Mouse (Mus musculus): ENCODE data around the gene Hoxa11. TPM values are rescaled to one million over a fixed set of nuclear protein-coding genes. Genes with fewer than 3 reads are reported as not detected.

Gene Hoxa11
- polyA plus RNA-seq, 1 experiment from 2014 or later, result not detected

GRCm38 (mm10) chr6:52275563-52276280 is 30.1 kb upstream of the Hoxa11 start:
- ATAC-seq (ENCODE audit: low FRiP score, low TSS enrichment), result no peak
- Histone ChIP-seq H3K27me3 (ENCODE audit: control insufficient read depth, insufficient read depth, low read length) (peaks cover 84% of the 10 kb centered on the region), H3K9ac (replicated peaks; ENCODE audit: low read length) (no peak overlapping the region), H3K4me1 (ENCODE audit: control insufficient read depth, insufficient read depth, low read length) (no peaks in the 10 kb centered on the region), H3K27ac (replicated peaks; ENCODE audit: low read depth, low read length) (no peak overlapping the region), H3K4me2 (ENCODE audit: low read length) (no peak overlapping the region), H3K9me3 (ENCODE audit: control insufficient read depth, low read length) (no peaks in the 10 kb centered on the region), H3K4me3 (replicated peaks; ENCODE audit: low read depth, low read length) (no peak overlapping the region), H3K36me3 (ENCODE audit: control insufficient read depth, insufficient read depth, low read length) (no peaks in the 10 kb centered on the region)
- no peak for DNase-seq
- WGBS, result 5% methylated on average over 8 of the region's 8 CpGs

DNA sequence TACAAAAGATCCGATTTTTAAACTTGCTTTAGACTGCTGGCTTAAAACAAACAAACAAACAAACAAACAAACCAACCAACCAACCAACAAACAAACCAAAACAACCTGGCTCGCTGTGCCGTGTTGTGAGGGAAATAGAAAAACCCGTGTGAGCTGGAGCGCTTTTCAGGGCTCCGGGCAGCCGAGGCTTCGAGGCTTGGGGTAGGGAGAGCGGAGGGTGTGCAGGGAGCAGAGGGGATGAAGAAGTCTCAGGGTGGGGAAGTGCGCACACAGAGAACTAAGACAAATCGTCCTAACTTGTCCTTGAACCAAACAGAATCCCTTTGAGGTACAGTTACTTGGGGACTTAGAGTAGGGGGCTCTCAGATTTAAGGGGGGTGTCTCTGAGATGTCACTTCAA is 29.0 kb upstream of the Hoxa11 start:
- Histone ChIP-seq H3K9me3 (ENCODE audit: control insufficient read depth, low read length) (no peaks in the 10 kb centered on the region), H3K4me3 (replicated peaks; ENCODE audit: low read depth, low read length) (no peak overlapping the region), H3K4me2 (ENCODE audit: low read length) (no peak overlapping the region), H3K27ac (replicated peaks; ENCODE audit: low read depth, low read length) (no peak overlapping the region), H3K4me1 (ENCODE audit: control insufficient read depth, insufficient read depth, low read length) (no peaks in the 10 kb centered on the region), H3K9ac (replicated peaks; ENCODE audit: low read length) (no peak overlapping the region), H3K27me3 (ENCODE audit: control insufficient read depth, insufficient read depth, low read length) (peaks cover 92% of the 10 kb centered on the region), H3K36me3 (ENCODE audit: control insufficient read depth, insufficient read depth, low read length) (no peaks in the 10 kb centered on the region)
- DNase-seq (no peak), ATAC-seq (ENCODE audit: low FRiP score, low TSS enrichment) (no peak)
- WGBS, result 1% methylated on average over 11 of the region's 11 CpGs

DNA sequence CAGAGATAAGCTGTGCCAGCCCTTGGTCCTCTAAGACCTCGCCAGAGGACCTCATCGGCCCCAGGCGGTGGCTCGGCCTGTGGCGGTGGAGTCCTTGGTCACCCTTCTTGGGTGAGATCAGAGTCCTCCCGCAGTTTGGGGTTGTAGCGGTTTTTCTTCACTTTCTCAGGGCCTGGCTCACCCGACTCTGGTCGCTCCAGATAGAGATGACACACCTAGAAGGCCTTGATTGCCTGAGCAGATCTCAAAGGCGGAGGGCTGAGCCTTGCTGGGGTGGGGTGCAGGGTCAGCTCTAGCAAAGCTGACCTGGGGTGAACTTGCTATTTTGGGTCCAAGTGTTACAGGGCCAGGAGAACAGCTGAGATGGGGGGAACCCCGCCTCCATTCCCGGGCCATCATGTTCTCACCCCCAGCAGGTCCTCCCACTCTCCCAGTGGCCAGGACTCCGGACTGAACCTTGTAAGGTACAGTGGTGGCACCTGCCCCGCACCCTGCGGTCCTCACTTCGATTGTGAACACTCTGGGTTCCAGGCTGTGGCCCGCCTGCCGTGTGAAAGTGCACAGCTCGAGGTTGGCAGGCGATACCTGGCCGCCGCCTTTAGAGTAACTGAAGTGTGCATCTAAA is 28.2 kb upstream of the Hoxa11 start:
- no peak for ATAC-seq (ENCODE audit: low FRiP score, low TSS enrichment)
- Histone ChIP-seq H3K4me1 (ENCODE audit: control insufficient read depth, insufficient read depth, low read length) (no peaks in the 10 kb centered on the region), H3K9ac (replicated peaks; ENCODE audit: low read length) (no peak overlapping the region), H3K4me2 (ENCODE audit: low read length) (no peak overlapping the region), H3K9me3 (ENCODE audit: control insufficient read depth, low read length) (no peaks in the 10 kb centered on the region), H3K4me3 (replicated peaks; ENCODE audit: low read depth, low read length) (no peak overlapping the region), H3K36me3 (ENCODE audit: control insufficient read depth, insufficient read depth, low read length) (no peaks in the 10 kb centered on the region), H3K27ac (replicated peaks; ENCODE audit: low read depth, low read length) (no peak overlapping the region), H3K27me3 (ENCODE audit: control insufficient read depth, insufficient read depth, low read length) (peaks cover 96% of the 10 kb centered on the region)
- under 1% methylated on average over 22 of the region's 22 CpGs for WGBS
- DNase-seq, result peak; percentile 14

- Histone ChIP-seq H3K27me3 (ENCODE audit: control insufficient read depth, insufficient read depth, low read length) (peaks cover 98% of the 10 kb centered on the region), H3K36me3 (ENCODE audit: control insufficient read depth, insufficient read depth, low read length) (no peaks in the 10 kb centered on the region), H3K4me1 (ENCODE audit: control insufficient read depth, insufficient read depth, low read length) (no peaks in the 10 kb centered on the region), H3K4me2 (ENCODE audit: low read length) (no peak overlapping the region), H3K9me3 (ENCODE audit: control insufficient read depth, low read length) (no peaks in the 10 kb centered on the region), H3K9ac (replicated peaks; ENCODE audit: low read length) (no peak overlapping the region), H3K27ac (replicated peaks; ENCODE audit: low read depth, low read length) (no peak overlapping the region), H3K4me3 (replicated peaks; ENCODE audit: low read depth, low read length) (no peak overlapping the region)
- DNase-seq, result no peak
- 2% methylated on average over 22 of the region's 22 CpGs for WGBS
- no peak for ATAC-seq (ENCODE audit: low FRiP score, low TSS enrichment)
These were observed 27.4 kb upstream of the Hoxa11 start for GRCm38 (mm10) chr6:52272766-52273655.

DNA sequence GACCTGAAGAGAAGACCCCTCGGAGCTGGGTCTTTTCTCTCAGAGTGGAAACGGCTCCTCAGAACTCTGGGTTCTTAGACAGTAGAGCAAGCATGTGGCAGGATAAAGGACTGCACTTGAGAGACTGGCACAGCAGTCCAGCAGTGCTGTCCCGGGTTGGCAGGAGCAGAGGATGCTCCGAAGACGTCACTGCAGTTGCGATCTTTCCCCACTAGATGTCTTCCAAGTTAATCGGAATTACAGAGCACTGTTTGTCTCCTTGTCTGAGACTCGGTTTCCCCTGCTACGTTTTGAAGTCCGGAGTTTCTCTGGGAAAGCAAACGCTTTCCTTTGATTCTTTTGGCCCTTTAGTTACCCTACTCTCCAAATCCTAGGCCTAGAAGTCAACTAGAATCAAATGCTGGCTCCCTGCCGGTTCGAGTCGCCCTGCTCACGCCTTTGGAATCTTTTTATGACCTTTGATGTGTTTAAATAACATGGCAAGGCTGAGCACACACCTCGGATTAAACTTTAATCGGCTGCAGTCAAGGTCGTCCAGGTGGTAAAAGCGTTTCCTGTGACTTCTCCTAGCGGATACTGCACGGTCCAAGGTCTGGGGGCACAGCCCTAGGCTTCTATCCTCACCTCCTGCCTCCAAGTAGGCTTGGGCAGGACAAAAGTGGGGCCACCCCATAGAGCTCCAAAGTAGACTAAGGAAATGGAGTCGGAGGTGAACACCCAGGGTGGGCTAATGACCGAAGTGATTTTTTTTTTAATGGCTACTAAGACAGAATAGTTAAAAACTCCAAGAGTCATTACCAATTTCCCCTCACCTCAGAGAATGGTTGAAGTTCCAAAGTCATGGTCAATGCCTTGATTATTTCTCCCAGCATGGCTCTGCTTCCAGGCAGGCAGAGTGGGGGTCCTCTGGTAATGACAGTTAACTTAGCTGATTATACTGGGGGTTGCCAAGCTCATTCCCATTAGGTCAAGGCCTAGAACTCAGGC is 25.2 kb upstream of the Hoxa11 start:
- Histone ChIP-seq H3K36me3 (ENCODE audit: control insufficient read depth, insufficient read depth, low read length) (no peaks in the 10 kb centered on the region), H3K9ac (replicated peaks; ENCODE audit: low read length) (no peak overlapping the region), H3K4me2 (ENCODE audit: low read length) (no peak overlapping the region), H3K4me1 (ENCODE audit: control insufficient read depth, insufficient read depth, low read length) (no peaks in the 10 kb centered on the region), H3K4me3 (replicated peaks; ENCODE audit: low read depth, low read length) (no peak overlapping the region), H3K27me3 (ENCODE audit: control insufficient read depth, insufficient read depth, low read length) (peaks cover 97% of the 10 kb centered on the region), H3K27ac (replicated peaks; ENCODE audit: low read depth, low read length) (no peak overlapping the region), H3K9me3 (ENCODE audit: control insufficient read depth, low read length) (no peaks in the 10 kb centered on the region)
- ATAC-seq (ENCODE audit: low FRiP score, low TSS enrichment), result no peak
- peak; percentile 90 for DNase-seq
- WGBS, result 5% methylated on average over 23 of the region's 23 CpGs

DNA sequence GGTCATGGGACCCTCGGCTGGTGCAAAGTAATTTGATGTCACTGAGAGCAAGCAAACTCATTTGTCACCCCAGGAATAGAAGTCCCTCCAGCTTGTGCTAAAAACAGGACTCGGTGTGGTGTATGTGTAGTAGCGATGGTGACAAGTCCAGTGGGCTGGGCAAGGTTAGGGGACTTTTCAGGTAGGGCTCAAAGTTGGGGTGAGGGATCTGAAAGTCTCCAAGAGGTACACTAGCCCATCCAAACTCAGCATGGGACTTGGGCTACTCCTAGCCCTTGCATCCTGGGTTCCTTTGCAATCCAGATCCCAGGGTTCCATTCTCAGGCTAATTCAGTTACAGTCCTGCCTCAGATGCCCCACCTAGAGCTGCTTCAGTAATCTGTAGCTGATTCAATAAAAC is 23.1 kb upstream of the Hoxa11 start:
- peaks cover 97% of the 10 kb centered on the region for H3K27me3 ChIP-seq (ENCODE audit: control insufficient read depth, insufficient read depth, low read length)
- H3K36me3 ChIP-seq (ENCODE audit: control insufficient read depth, insufficient read depth, low read length), result no peaks in the 10 kb centered on the region
- DNase-seq, result no peak

GRCm38 (mm10) chr6:52268341-52268740 is 22.7 kb upstream of the Hoxa11 start:
- DNase-seq (no peak), ATAC-seq (ENCODE audit: low FRiP score, low TSS enrichment) (no peak)
- H3K36me3 ChIP-seq (ENCODE audit: control insufficient read depth, insufficient read depth, low read length), result no peaks in the 10 kb centered on the region
- WGBS, result 2% methylated on average over 7 of the region's 7 CpGs
- H3K4me3 ChIP-seq (replicated peaks; ENCODE audit: low read depth, low read length), result no peak overlapping the region
- no peaks in the 10 kb centered on the region for H3K4me1 ChIP-seq (ENCODE audit: control insufficient read depth, insufficient read depth, low read length)
- no peak overlapping the region for H3K27ac ChIP-seq (replicated peaks; ENCODE audit: low read depth, low read length)
- H3K9ac ChIP-seq (replicated peaks; ENCODE audit: low read length), result no peak overlapping the region
- H3K27me3 ChIP-seq (ENCODE audit: control insufficient read depth, insufficient read depth, low read length), result peaks cover 97% of the 10 kb centered on the region
- H3K4me2 ChIP-seq (ENCODE audit: low read length), result no peak overlapping the region
- no peaks in the 10 kb centered on the region for H3K9me3 ChIP-seq (ENCODE audit: control insufficient read depth, low read length)

More for the DNA sequence above, 23.1 kb upstream of the Hoxa11 start:
- ATAC-seq (ENCODE audit: low FRiP score, low TSS enrichment), result no peak
- H3K4me2 ChIP-seq (ENCODE audit: low read length), result no peak overlapping the region
- H3K27ac ChIP-seq (replicated peaks; ENCODE audit: low read depth, low read length), result no peak overlapping the region
- H3K4me3 ChIP-seq (replicated peaks; ENCODE audit: low read depth, low read length), result no peak overlapping the region
- WGBS, result 4% methylated on average over 3 of the region's 3 CpGs
- no peaks in the 10 kb centered on the region for H3K4me1 ChIP-seq (ENCODE audit: control insufficient read depth, insufficient read depth, low read length)
- no peak overlapping the region for H3K9ac ChIP-seq (replicated peaks; ENCODE audit: low read length)
- no peaks in the 10 kb centered on the region for H3K9me3 ChIP-seq (ENCODE audit: control insufficient read depth, low read length)

DNA sequence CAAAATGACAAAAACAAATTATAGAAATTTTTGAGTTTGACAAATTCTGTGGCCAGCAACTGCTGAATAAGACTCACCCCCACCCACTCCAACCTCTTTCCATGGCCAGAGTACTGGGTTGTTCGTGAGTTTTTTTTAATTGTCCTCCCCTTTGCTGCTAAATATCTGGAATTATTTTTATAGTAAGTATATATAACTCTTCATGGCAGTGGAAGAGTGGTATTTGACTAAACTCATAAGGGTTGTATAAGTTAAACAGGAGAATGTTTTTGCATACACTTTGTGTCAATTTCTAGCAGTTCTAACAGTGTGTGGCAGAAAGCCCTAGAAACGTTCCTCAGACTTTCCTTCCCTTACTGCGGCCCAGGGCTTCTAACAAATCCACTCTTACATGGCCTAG is 22.1 kb upstream of the Hoxa11 start:
- H3K9ac ChIP-seq (replicated peaks; ENCODE audit: low read length), result no peak overlapping the region
- DNase-seq, result no peak
- no peaks in the 10 kb centered on the region for H3K4me1 ChIP-seq (ENCODE audit: control insufficient read depth, insufficient read depth, low read length)
- no peak overlapping the region for H3K4me3 ChIP-seq (replicated peaks; ENCODE audit: low read depth, low read length)
- H3K36me3 ChIP-seq (ENCODE audit: control insufficient read depth, insufficient read depth, low read length), result no peaks in the 10 kb centered on the region
- peaks cover 97% of the 10 kb centered on the region for H3K27me3 ChIP-seq (ENCODE audit: control insufficient read depth, insufficient read depth, low read length)
- 6% methylated on average over 3 of the region's 3 CpGs for WGBS
- no peak overlapping the region for H3K4me2 ChIP-seq (ENCODE audit: low read length)
- H3K9me3 ChIP-seq (ENCODE audit: control insufficient read depth, low read length), result no peaks in the 10 kb centered on the region
- ATAC-seq (ENCODE audit: low FRiP score, low TSS enrichment), result no peak
- H3K27ac ChIP-seq (replicated peaks; ENCODE audit: low read depth, low read length), result no peak overlapping the region

Data from midbrain, embryonic 14.5 days (tissue).